Mouse (Mus musculus) left cerebral cortex, postnatal 36 days (tissue): ENCODE measurements around the gene Ncoa5. TPM values are rescaled to one million over a fixed set of nuclear protein-coding genes. Genes with fewer than 3 reads are reported as not detected.

Experiments
- DNase-seq, 2 experiments: peaks; one replicate each; pipeline ENCODE4 v3.0.0; 2021 to 2022; ENCODE audit warnings: low spot score in 2 of 2, mixed read lengths in 1 of 2
- intact Hi-C: fragments of 180-260 bp; cut with DNase I; formaldehyde crosslinking; loops from one replicate; pipeline ENCODE4 v1.15.1; 2025
- total RNA-seq, 2 experiments: library from RNA; stranded (reverse); gene quantifications; 2 replicates each; pipeline ENCODE4 v1.2.3; 2021

Gene Ncoa5
- 10 to 100 TPM; 41.4 to 66.1 TPM for total RNA-seq

- DNase-seq: peak; percentile 99
- intact Hi-C loops: loop anchor here (2.0 kb wide), 2 partner anchors 66 to 122 kb away; no protein-coding TSS in a partner anchor
Observed at GRCm38 (mm10) chr2:165034131-165035057, at the start of gene Ncoa5. Gene Ncoa5, minus strand, starts transcription at chr2:165034867.

DNA sequence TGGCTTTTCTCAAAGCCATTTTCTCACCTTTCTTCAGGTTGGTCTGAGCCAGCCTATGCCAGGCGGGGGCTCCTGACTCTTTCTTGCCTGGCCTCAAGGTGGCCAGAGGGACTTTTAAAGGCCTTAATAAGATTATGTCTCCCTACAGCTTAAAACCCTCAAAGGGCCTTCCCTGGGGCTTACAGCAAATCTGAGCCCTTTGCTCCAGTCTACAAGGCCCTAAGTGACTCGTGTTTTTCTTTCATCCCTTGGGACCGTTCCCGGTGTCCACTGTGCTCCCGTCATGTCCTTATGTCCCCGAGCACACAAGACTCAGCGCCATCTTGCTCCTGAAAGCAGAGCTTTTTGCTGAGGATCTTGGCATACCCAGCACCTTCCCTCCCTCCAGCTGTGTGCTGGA, 46.6 kb upstream of the Ncoa5 start:
- no peak for DNase-seq
- intact Hi-C loops: no loop called here

DNA sequence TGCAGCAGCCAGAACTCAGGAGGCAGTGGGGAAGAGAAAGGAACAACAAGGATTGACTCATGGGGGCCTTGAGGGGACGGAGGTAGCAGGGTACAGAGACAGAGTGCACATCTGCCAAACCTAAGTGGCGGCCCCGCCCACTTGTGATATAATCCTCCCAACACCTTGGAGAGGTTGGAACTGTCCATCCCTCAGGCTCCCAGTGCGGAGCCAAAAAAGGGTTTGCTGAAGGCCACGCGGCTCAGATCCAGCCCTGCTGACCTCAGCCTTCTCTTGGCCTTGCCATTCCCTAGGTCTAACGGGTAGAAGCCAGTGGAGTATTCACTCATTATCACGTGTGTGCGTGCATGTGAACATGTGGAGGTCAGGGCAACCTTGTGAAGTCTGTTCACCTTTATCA, 46.0 kb upstream of the Ncoa5 start:
- intact Hi-C loops: no loop called here
- no peak for DNase-seq

DNA sequence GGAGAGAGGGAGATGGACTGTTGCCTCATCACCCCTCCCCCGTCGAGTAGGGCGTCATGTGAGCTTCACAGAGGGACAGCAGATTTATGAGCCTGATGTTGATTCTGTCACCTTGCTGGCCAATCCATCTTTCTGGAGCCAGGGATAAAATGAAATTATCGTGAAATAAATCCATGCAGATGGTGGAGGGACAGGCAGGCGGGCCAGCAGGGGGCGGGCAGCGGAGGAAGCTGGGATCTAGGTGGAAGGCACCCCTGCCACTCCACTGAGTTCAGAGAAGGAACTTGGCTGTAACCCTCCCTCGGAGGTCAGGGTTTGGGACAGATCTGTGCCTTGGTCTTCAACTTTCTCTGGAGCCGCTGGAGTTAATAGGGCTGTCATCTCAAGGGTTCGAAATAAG, 43.9 kb upstream of the Ncoa5 start:
- intact Hi-C loops: loop anchor here (5.0 to 10.0 kb wide), 2 partner anchors 259 to 406 kb away; no protein-coding TSS in a partner anchor
- DNase-seq: no peak

DNA sequence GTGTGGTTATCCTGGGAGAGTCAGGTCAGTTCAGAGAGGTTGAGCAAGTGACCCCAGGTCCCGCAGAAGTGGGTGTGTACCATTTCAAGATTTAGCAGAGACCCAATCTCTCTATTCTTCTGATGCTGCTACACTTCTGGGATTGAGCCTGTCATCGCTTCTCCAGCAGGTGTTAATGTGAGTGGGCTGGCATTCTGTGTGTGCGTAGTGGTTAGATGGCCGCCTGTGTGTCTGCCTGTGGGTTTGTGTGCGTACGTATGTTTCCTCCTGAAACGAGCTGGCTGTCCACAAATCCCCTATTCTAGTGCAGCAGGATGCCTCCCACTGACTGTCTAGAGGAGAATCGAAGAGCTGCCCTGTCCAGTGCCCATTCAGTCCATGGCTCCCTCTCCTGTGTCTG, 43.4 kb upstream of the Ncoa5 start:
- no peak for DNase-seq
- intact Hi-C loops: loop anchor here (5.0 to 10.0 kb wide), 2 partner anchors 259 to 407 kb away; no protein-coding TSS in a partner anchor

GRCm38 (mm10) chr2:165077055-165077454, 42.4 kb upstream of the Ncoa5 start:
- intact Hi-C loops: loop anchor here (5.0 to 10.0 kb wide), 2 partner anchors 260 to 408 kb away; no protein-coding TSS in a partner anchor
- DNase-seq: no peak

- intact Hi-C loops: loop anchor here (1.0 to 10.0 kb wide), 4 partner anchors 201 to 410 kb away; no protein-coding TSS in a partner anchor
- DNase-seq: peak; percentile 86
Observed at GRCm38 (mm10) chr2:165074937-165075336, 40.3 kb upstream of the Ncoa5 start.

- intact Hi-C loops: loop anchor here (10.0 kb wide), 1 partner anchor 411 kb away; no protein-coding TSS in a partner anchor
- DNase-seq: peak; percentile 69 to 74
Observed at GRCm38 (mm10) chr2:165074081-165074884, 39.6 kb upstream of the Ncoa5 start.

- DNase-seq: peak in 1 of 2 experiments; percentile 48
- intact Hi-C loops: loop anchor here (10.0 kb wide), 1 partner anchor 411 kb away; no protein-coding TSS in a partner anchor
Observed at GRCm38 (mm10) chr2:165073381-165073781, 38.7 kb upstream of the Ncoa5 start.

DNA sequence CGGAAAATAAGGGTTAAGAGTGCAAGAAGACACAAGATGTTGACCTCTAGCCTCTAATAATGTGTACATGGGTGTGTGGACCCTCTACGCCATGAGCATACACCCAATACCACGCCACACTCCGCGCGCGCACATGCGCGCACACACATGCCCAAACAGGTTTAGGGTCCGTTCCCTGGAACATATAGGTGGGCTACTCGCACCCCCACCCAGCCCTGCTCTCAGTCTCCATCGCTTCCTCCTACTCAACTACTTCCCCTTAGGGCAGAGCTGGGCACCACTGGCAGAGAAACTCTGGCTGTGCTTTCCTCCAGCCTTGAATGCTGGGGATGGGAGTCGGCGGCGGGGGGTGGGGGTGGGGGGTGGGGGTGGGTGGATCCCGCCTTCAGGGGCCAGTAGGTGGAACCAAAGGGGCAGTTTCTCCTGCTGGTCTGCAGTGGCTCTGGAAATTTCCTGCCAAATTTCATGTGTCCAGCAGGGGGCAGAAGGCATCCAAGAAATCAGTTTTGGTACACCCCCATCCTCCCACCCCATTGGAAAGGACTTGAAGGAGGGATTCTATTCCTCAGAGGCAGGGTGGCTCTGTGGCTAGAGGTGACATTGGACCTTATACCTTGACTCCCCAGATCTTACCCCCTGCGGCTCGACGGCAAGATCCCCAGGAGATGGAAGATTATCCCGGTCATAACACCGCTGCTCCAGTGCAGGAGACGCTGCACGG, 35.6 kb upstream of the Ncoa5 start:
- intact Hi-C loops: loop anchor here (2.0 to 10.0 kb wide), 2 partner anchors 109 to 415 kb away; partner anchors contain the start of gene Slc12a5

GRCm38 (mm10) chr2:165068806-165069205, 34.1 kb upstream of the Ncoa5 start:
- DNase-seq: peak in 1 of 2 experiments; percentile 18
- intact Hi-C loops: no loop called here

More for the DNA sequence above, 35.6 kb upstream of the Ncoa5 start:
- peak; percentile 57 to 67 for DNase-seq

DNA sequence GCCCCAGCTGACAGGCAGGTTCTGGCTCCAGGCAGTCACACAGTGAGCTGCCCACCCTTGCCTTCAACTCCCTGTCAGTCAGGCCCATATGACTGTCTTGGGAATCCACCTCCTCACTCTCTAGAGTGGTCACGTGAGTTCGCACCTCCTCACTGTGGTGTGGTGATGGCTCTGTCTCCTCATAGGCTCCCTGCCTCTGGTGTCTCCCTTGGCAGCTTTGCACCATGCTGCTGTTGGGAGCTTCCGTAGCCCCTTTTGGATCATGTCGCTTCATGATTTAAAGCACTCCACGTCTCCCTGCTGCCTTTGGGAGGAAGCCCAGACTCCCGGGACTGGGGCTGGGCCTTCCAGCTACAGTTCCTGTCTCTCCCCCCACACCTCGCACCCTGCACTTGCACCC, 29.8 kb upstream of the Ncoa5 start:
- DNase-seq: peak; percentile 64 to 72
- intact Hi-C loops: no loop called here

GRCm38 (mm10) chr2:165061638-165062433, 27.2 kb upstream of the Ncoa5 start:
- DNase-seq: no peak
- intact Hi-C loops: no loop called here

GRCm38 (mm10) chr2:165059961-165060360, 25.3 kb upstream of the Ncoa5 start:
- intact Hi-C loops: no loop called here
- DNase-seq: no peak

- DNase-seq: no peak
- intact Hi-C loops: no loop called here
Observed at GRCm38 (mm10) chr2:165056377-165057085, 21.9 kb upstream of the Ncoa5 start.

- DNase-seq: no peak
- intact Hi-C loops: no loop called here
Observed at GRCm38 (mm10) chr2:165055905-165056304, 21.2 kb upstream of the Ncoa5 start.

- no peak for DNase-seq
- intact Hi-C loops: no loop called here
Observed at GRCm38 (mm10) chr2:165054888-165055852, 20.5 kb upstream of the Ncoa5 start, which contains the start of gene Cd40. Gene Cd40, plus strand, starts transcription at chr2:165055627.
